Mouse (Mus musculus): ENCODE data around the gene Wdfy3. TPM values are rescaled to one million over a fixed set of nuclear protein-coding genes. Genes with fewer than 3 reads are reported as not detected.

Wdfy3 gene
- polyA plus RNA-seq, 1 experiment from 2014 or later: 4.4 TPM

GRCm38 (mm10) chr5:102061816-102062215 is 7.9 kb downstream of the Wdfy3 start:
- Histone ChIP-seq H3K4me3 (ENCODE audit: low read depth, low read length) (no peak overlapping the region), H3K9ac (replicated peaks) (no peak overlapping the region), H3K4me2 (ENCODE audit: low read depth, low read length) (no peak overlapping the region), H3K4me1 (ENCODE audit: insufficient read depth) (peaks cover 24% of the 10 kb centered on the region), H3K36me3 (replicated peaks; ENCODE audit: insufficient read depth, low read length) (no peaks in the 10 kb centered on the region), H3K27me3 (ENCODE audit: insufficient read depth, low read length) (no peaks in the 10 kb centered on the region), H3K27ac (ENCODE audit: low read depth) (peak overlapping the region; percentile 23), H3K9me3 (ENCODE audit: low read length) (no peaks in the 10 kb centered on the region)
- no peak for DNase-seq
- TF ChIP-seq CTCF (IDR thresholded peaks at IDR 0.05; ENCODE audit: low read depth) (no peak), EP300 (IDR thresholded peaks at IDR 0.05; ENCODE audit: low read depth) (no peak)
- WGBS (ENCODE audit: insufficient replicate concordance): 29% methylated on average over 5 of the region's 5 CpGs
- ATAC-seq: no peak

DNA sequence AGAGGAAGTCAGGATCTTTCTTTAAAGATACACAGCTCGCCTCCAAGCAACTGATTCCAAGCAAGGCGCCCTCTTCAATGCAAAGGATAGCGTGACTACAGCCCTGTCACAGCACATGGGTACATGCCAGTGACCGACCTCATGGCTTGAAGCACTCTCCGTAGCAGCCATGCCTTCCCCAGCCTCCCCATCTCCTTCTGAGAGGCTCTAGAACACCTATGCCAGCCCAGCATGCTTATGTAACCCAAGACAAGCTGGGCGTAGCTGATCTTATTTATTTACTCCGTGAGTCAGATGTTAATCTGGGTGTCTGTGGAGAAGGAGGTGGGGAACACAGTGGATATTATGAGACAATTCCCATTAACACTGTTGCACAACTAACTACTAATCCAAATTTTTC is 13.8 kb downstream of the Wdfy3 start:
- WGBS (ENCODE audit: insufficient replicate concordance): 58% methylated on average over 7 of the region's 7 CpGs
- TF ChIP-seq CTCF (IDR thresholded peaks at IDR 0.05; ENCODE audit: low read depth) (no peak), EP300 (IDR thresholded peaks at IDR 0.05; ENCODE audit: low read depth) (no peak)
- Histone ChIP-seq H3K36me3 (replicated peaks; ENCODE audit: insufficient read depth, low read length) (no peaks in the 10 kb centered on the region), H3K27ac (ENCODE audit: low read depth) (peak overlapping the region; percentile 41; the same call in 1 of the 2 replicates), H3K9me3 (ENCODE audit: low read length) (no peaks in the 10 kb centered on the region), H3K4me3 (ENCODE audit: low read depth, low read length) (no peak overlapping the region), H3K9ac (replicated peaks) (no peak overlapping the region), H3K4me1 (ENCODE audit: insufficient read depth) (peaks cover 36% of the 10 kb centered on the region), H3K4me2 (ENCODE audit: low read depth, low read length) (no peak overlapping the region), H3K27me3 (ENCODE audit: insufficient read depth, low read length) (no peaks in the 10 kb centered on the region)
- no peak for ATAC-seq
- DNase-seq: no peak

- TF ChIP-seq CTCF (IDR thresholded peaks at IDR 0.05; ENCODE audit: low read depth) (no peak), EP300 (IDR thresholded peaks at IDR 0.05; ENCODE audit: low read depth) (no peak)
- Histone ChIP-seq H3K4me2 (ENCODE audit: low read depth, low read length) (no peak overlapping the region), H3K36me3 (replicated peaks; ENCODE audit: insufficient read depth, low read length) (no peaks in the 10 kb centered on the region; the same call in 1 of the 2 replicates), H3K9me3 (ENCODE audit: low read length) (no peaks in the 10 kb centered on the region), H3K9ac (replicated peaks) (no peak overlapping the region), H3K4me1 (ENCODE audit: insufficient read depth) (peaks cover 36% of the 10 kb centered on the region), H3K27ac (ENCODE audit: low read depth) (peak overlapping the region; percentile 69), H3K4me3 (ENCODE audit: low read depth, low read length) (no peak overlapping the region), H3K27me3 (ENCODE audit: insufficient read depth, low read length) (no peaks in the 10 kb centered on the region)
- ATAC-seq: peak; percentile 45
- 40% methylated on average over 3 of the region's 3 CpGs for WGBS (ENCODE audit: insufficient replicate concordance)
- DNase-seq: peak; percentile 33
Observed at GRCm38 (mm10) chr5:102055130-102055641, 14.5 kb downstream of the Wdfy3 start.

- Histone ChIP-seq H3K27ac (ENCODE audit: low read depth) (peak overlapping the region; percentile 69), H3K4me1 (ENCODE audit: insufficient read depth) (peaks cover 36% of the 10 kb centered on the region), H3K27me3 (ENCODE audit: insufficient read depth, low read length) (no peaks in the 10 kb centered on the region), H3K4me2 (ENCODE audit: low read depth, low read length) (no peak overlapping the region), H3K4me3 (ENCODE audit: low read depth, low read length) (no peak overlapping the region), H3K36me3 (replicated peaks; ENCODE audit: insufficient read depth, low read length) (no peaks in the 10 kb centered on the region; the same call in 1 of the 2 replicates), H3K9ac (replicated peaks) (no peak overlapping the region), H3K9me3 (ENCODE audit: low read length) (no peaks in the 10 kb centered on the region)
- WGBS (ENCODE audit: insufficient replicate concordance): 59% methylated on average over 11 of the region's 11 CpGs
- TF ChIP-seq EP300 (IDR thresholded peaks at IDR 0.05; ENCODE audit: low read depth) (no peak), CTCF (IDR thresholded peaks at IDR 0.05; ENCODE audit: low read depth) (no peak)
- ATAC-seq (no peak), DNase-seq (no peak)
Observed at GRCm38 (mm10) chr5:102054511-102055093, 15.1 kb downstream of the Wdfy3 start.

DNA sequence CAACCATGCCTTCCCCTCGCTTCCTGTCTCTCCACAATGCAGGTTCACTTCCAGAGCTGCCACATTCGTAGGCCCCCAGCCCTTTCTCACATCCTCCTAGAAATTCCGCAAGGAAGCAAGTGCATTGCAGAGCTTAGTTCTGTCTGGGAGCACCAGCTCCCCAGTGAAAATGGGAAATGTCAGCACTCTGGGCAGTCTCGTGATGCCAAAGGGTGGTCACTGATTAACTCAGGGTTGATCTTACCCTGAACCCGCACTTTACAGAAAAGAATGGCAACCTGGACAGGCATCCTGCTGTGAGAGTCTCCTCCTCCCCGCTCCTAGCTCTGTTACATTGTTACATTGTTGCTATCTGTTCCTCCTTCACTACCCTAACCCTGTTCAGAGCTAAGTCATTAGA is 16.8 kb downstream of the Wdfy3 start:
- Histone ChIP-seq H3K27ac (ENCODE audit: low read depth) (peak overlapping the region; percentile 72), H3K4me2 (ENCODE audit: low read depth, low read length) (peak overlapping the region; percentile 51), H3K27me3 (ENCODE audit: insufficient read depth, low read length) (no peaks in the 10 kb centered on the region), H3K9ac (replicated peaks) (no peak overlapping the region), H3K36me3 (replicated peaks; ENCODE audit: insufficient read depth, low read length) (no peaks in the 10 kb centered on the region; the same call in 1 of the 2 replicates), H3K9me3 (ENCODE audit: low read length) (no peaks in the 10 kb centered on the region), H3K4me1 (ENCODE audit: insufficient read depth) (peaks cover 36% of the 10 kb centered on the region), H3K4me3 (ENCODE audit: low read depth, low read length) (peak overlapping the region; percentile 11)
- TF ChIP-seq CTCF (IDR thresholded peaks at IDR 0.05; ENCODE audit: low read depth): no peak
- WGBS (ENCODE audit: insufficient replicate concordance): 62% methylated on average over 6 of the region's 6 CpGs
- DNase-seq (peak; percentile 38), ATAC-seq (peak; percentile 75)

- no peaks in the 10 kb centered on the region for H3K9me3 ChIP-seq (ENCODE audit: low read length)
- no peaks in the 10 kb centered on the region; the same call in 1 of the 2 replicates for H3K36me3 ChIP-seq (replicated peaks; ENCODE audit: insufficient read depth, low read length)
- H3K4me2 ChIP-seq (ENCODE audit: low read depth, low read length): peak overlapping the region; percentile 51
- no peaks in the 10 kb centered on the region for H3K27me3 ChIP-seq (ENCODE audit: insufficient read depth, low read length)
- 61% methylated on average over 4 of the region's 4 CpGs for WGBS (ENCODE audit: insufficient replicate concordance)
- H3K4me1 ChIP-seq (ENCODE audit: insufficient read depth): peaks cover 36% of the 10 kb centered on the region
- TF ChIP-seq CTCF (IDR thresholded peaks at IDR 0.05; ENCODE audit: low read depth) (no peak), EP300 (IDR thresholded peaks at IDR 0.05; ENCODE audit: low read depth) (no peak)
- H3K4me3 ChIP-seq (ENCODE audit: low read depth, low read length): peak overlapping the region; percentile 11
- peak overlapping the region; percentile 72 for H3K27ac ChIP-seq (ENCODE audit: low read depth)
- ATAC-seq (peak; percentile 13; the same call in 1 of the 2 replicates), DNase-seq (no peak)
- H3K9ac ChIP-seq (replicated peaks): no peak overlapping the region
Observed at GRCm38 (mm10) chr5:102052465-102052864, 17.3 kb downstream of the Wdfy3 start.
